Mouse (Mus musculus) small intestine, adult 2 months (tissue): ENCODE results near the gene Gm12248. TPM values are rescaled to one million over a fixed set of nuclear protein-coding genes. Genes with fewer than 3 reads are reported as not detected.

Experiments used
- H3K27ac ChIP-seq: fragments of 200-500 bp; 2 replicates; pipeline ENCODE4 v1.5.1; 2012; ENCODE audit warnings: low read depth, low read length, control low read depth, inconsistent platforms; ENCODE audit not compliant: insufficient read depth
- H3K27me3 ChIP-seq: fragments of 200-500 bp; 2 replicates; pipeline ENCODE4 v1.6.1; 2012; ENCODE audit warnings: mild to moderate bottlenecking, moderate library complexity, low read length, inconsistent platforms; ENCODE audit not compliant: control insufficient read depth, insufficient read depth
- H3K36me3 ChIP-seq: fragments of 200-500 bp; 2 replicates; pipeline ENCODE4 v1.6.1; 2012; ENCODE audit warnings: mild to moderate bottlenecking, low read length, control low read depth, inconsistent platforms; ENCODE audit not compliant: control insufficient read depth, insufficient read depth
- H3K4me1 ChIP-seq: fragments of 200-500 bp; 2 replicates; pipeline ENCODE4 v1.6.1; 2012; ENCODE audit warnings: low read length, inconsistent platforms, mixed read lengths; ENCODE audit not compliant: control insufficient read depth, insufficient read depth, insufficient read length
- H3K4me3 ChIP-seq: fragments of 200-500 bp; 2 replicates; pipeline ENCODE4 v1.5.1; 2012; ENCODE audit warnings: low read depth, mild to moderate bottlenecking, control low read depth, inconsistent platforms, low read length, moderate library complexity
- CTCF ChIP-seq: fragments of 200-500 bp; IDR thresholded peaks from 2 replicates; pipeline ENCODE4 v1.5.1; 2012; ENCODE audit warnings: low read depth, mild to moderate bottlenecking, control low read depth, inconsistent platforms, low read length, moderate library complexity, mixed read lengths; ENCODE audit not compliant: insufficient replicate concordance, insufficient read length; ENCODE audit errors: extremely low read depth
- POLR2A ChIP-seq: fragments of 200-500 bp; IDR thresholded peaks from 2 replicates; pipeline ENCODE4 v1.6.1; 2012; ENCODE audit warnings: low read depth, mild to moderate bottlenecking, control low read depth, inconsistent platforms, low read length, moderate library complexity
- WGBS: fragments of 180-500 bp; shearing (Covaris S2); methylation state at CpG from one replicate; pipeline ENCODE4 v1.1.7; 2018; 5-methylcytosine and 5-hydroxymethylcytosine counted together
- polyA plus RNA-seq: library from polyadenylated mRNA; depleted of rRNA; stranded (reverse); fragments of >200 nt; gene quantifications from 2 replicates; pipeline ENCODE4 v1.2.3, GENCODE M21; 2012

The Gm12248 gene
- polyA plus RNA-seq, 1 experiment: 0.23 TPM

DNA sequence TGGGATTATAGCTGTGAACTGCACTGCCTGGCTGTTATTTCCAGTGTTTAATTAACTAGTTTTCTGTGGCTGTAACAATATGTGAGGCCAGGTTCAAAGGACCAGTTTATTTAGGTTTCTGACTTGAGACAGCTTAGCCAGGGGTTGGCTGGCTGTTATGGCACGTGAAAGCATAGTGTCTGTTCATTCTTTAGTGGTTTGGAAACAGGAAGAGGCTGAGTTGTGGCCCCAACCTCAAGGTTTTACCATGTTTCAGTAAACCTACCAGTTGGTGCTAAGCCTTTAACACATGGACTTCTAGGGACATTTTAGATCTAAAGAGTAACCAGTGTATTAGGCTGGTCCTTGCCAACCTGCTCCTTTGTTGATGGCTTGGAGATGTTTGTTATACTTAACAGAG is 23.6 kb upstream of the Gm12248 start:
- TF ChIP-seq POLR2A (no peak), CTCF (no peak)
- Histone ChIP-seq H3K4me3 (no peak overlapping the region), H3K36me3 (peaks cover 79% of the 10 kb centered on the region), H3K27me3 (no peaks in the 10 kb centered on the region), H3K4me1 (no peaks in the 10 kb centered on the region), H3K27ac (no peak overlapping the region)
- WGBS: 78% methylated on average over 1 of the region's 1 CpGs

DNA sequence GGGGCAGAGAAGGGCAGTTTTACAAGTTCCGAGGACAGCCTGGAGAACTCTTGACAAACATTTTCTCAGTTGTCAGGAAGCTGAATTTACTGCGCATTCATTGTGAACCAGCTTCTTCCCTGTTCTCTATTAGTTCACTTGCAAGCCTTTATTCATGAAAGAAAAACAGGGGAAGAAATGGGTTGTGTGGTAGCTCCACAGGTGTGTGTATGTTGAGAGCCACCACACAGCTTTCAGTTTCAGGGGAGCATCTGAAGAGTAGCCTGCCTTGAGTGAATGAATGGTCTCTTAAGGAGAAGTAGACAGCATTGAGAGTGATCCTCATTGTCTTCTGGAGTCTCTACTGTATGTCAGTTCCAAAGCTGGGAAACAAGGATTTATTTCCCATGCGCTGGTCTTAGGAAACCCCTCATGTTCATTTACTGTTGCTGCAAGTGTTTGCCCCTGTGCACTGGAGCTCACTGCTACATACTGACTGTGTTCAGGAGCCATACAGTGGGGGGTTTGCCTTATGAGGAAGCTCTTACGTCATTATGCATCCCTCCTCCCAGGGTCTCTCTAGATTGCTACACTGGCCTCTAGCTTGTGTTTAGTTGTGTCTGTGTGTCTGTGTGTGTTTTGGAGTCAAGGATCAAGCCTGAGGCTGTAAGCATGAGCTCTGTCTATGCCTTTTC is 14.9 kb upstream of the Gm12248 start:
- Histone ChIP-seq H3K4me1 (peaks cover 8% of the 10 kb centered on the region), H3K4me3 (no peak overlapping the region), H3K27me3 (no peaks in the 10 kb centered on the region), H3K27ac (no peak overlapping the region), H3K36me3 (peaks cover 24% of the 10 kb centered on the region)
- 79% methylated on average over 4 of the region's 4 CpGs for WGBS
- TF ChIP-seq POLR2A (no peak), CTCF (no peak)

DNA sequence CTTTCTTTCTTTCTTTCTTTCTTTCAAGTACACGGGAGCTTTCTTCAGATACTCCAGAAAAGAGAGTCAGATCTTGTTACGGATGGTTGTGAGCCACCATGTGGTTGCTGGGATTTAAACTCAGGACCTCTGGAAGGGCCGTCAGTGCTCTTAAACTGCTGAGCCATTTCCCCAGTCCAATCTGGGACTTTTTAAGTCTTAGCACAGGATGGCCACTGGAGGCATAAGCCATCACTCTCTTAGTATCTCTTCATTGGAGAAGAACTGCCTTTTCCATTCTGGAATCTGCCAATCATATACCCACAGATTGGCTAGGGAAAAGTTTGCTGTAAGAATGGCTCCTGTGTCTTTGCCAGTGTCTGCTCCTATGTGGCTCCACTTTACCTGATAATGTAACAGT is 14.1 kb upstream of the Gm12248 start:
- H3K27me3 ChIP-seq: no peaks in the 10 kb centered on the region
- no peak for TF ChIP-seq POLR2A
- no peak for TF ChIP-seq CTCF
- peaks cover 17% of the 10 kb centered on the region for H3K36me3 ChIP-seq
- no peak overlapping the region for H3K4me3 ChIP-seq
- 59% methylated on average over 3 of the region's 3 CpGs for WGBS
- H3K27ac ChIP-seq: no peak overlapping the region
- peaks cover 8% of the 10 kb centered on the region for H3K4me1 ChIP-seq

DNA sequence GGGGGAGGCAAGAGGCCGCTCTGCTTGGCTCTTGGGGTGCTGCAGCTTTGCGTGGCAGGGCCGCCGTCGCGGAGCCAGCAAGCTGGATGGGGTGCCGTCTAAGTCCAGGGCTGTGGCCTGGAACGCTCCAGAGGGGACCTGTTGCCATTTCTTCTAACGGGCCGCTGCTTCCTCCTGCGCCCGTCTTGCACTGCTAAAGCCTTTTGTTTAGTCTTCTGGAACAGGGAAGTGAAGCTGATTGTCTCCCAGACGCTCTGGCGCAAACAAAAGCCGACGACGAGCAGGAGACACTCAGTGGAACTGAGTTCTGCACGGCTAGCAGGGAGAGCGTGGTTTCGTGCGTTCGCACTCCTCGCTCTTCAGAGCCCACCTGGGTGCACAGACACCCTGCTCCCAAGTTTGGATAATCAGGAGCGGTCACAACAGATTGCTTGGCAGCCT is 11.4 kb upstream of the Gm12248 start:
- Histone ChIP-seq H3K27ac (peak overlapping the region; percentile 75), H3K4me1 (peaks cover 8% of the 10 kb centered on the region), H3K4me3 (peak overlapping the region; percentile 67), H3K27me3 (no peaks in the 10 kb centered on the region), H3K36me3 (no peaks in the 10 kb centered on the region)
- under 1% methylated on average over 24 of the region's 24 CpGs for WGBS
- TF ChIP-seq POLR2A: no peak
- TF ChIP-seq CTCF: no peak

DNA sequence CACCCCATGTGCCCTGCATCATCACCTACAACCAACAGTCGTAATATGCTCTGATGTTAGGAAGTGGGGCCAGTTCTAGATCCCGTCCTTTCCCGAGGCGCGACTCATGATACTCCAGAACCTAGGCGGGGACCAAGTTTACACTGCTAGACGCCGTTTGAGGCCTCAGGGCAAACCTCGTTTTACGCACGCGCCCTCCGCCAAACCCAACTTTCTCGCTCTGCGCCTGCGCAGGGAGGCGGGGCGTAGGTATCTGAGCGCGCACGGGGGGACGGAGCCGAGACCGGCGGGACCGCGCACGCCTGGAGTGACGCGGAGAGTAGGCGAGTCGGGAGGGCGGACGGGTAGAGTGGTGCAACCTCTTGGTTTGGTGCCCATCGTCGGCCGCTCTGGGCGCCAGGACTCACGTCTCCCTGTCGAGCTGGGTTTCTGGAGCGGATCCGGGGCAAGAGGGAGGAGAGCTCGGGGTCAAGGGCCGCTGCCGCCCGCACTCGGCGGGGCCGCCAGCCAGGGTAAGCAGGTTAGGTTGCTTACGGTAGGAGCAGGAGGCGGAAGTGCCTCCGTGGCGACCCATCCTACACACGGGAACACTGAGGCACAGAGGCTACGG is 10.9 kb upstream of the Gm12248 start, which contains the start of gene Cnot8:
Gene Cnot8, plus strand, starts transcription at position 457 of the 610 bp plus-strand sequence.
- Histone ChIP-seq H3K27me3 (no peaks in the 10 kb centered on the region), H3K4me1 (peaks cover 8% of the 10 kb centered on the region), H3K36me3 (no peaks in the 10 kb centered on the region), H3K27ac (peak within 1 kb of the TSS; percentile 75), H3K4me3 (peak within 1 kb of the TSS; percentile 67)
- under 1% methylated on average over 55 of the region's 55 CpGs for WGBS
- TF ChIP-seq CTCF (no peak), POLR2A (peak; percentile 80)

DNA sequence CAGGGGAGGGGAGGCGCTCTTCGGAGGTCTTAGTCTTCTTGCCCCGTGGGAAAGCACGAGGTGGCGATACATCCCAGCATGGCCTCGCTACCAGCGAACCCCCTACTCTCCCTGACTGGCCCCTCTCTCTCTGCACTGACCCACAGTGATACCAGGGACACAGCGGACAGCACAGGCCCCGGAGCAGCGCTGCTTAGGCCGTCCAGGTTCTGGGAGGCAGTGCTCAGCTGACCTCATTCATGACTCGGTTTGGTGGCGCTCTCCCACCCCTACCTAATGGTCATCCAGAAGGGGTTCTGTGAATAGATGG is 10.4 kb upstream of the Gm12248 start:
- peaks cover 8% of the 10 kb centered on the region for H3K4me1 ChIP-seq
- H3K4me3 ChIP-seq: peak overlapping the region; percentile 48
- no peaks in the 10 kb centered on the region for H3K36me3 ChIP-seq
- H3K27ac ChIP-seq: peak overlapping the region; percentile 61
- TF ChIP-seq POLR2A (no peak), CTCF (no peak)
- no peaks in the 10 kb centered on the region for H3K27me3 ChIP-seq
- 73% methylated on average over 13 of the region's 13 CpGs for WGBS

DNA sequence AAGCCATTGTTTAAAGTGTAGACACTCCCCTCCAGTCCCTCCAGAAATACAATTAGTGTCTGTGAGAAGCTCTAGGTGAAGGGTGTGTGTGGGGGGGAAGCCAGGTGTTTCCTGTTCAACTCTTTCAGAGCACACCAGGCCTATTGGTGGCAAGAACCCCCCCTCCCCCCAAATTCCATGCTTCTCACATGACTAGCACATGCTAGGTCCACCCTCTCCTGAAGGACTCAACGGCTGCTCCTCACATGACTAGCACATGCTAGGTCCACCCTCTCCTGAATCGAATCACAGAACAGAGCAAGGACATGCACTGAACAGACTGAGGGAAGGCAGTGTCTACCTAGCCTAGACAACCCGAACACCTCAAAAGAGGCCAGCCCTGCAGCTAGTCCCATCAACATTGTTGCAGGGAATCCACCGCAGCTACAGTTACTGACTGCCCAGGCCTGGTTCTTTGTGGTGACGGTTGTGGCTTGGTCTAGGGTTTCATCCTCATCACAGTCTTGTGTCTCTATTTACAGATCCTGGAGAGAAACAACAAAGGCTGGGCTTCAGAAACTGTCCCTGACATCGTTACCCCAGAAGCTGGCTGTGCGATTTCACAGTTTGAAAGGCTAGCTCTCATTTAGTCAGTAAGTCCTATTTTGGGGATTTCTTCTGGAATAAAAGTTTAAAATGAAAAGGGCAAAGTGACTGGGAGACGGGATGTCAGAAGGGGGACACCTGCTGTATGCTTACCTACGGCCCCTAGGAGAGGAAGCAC is 9.8 kb upstream of the Gm12248 start:
- no peaks in the 10 kb centered on the region for H3K27me3 ChIP-seq
- TF ChIP-seq POLR2A (no peak), CTCF (no peak)
- WGBS: 84% methylated on average over 9 of the region's 9 CpGs
- H3K36me3 ChIP-seq: no peaks in the 10 kb centered on the region
- H3K4me3 ChIP-seq: no peak overlapping the region
- peak overlapping the region; percentile 61 for H3K27ac ChIP-seq
- H3K4me1 ChIP-seq: peaks cover 8% of the 10 kb centered on the region
